Mouse (Mus musculus) left cerebral cortex, adult 8-10 months (tissue): Measurements from ENCODE around the gene Trim66. TPM values are rescaled to one million over a fixed set of nuclear protein-coding genes. Genes with fewer than 3 reads are reported as not detected.

Source experiments
- DNase-seq, 2 experiments: peaks; one replicate each; pipeline ENCODE4 v3.0.0; 2022; ENCODE audit warnings: low spot score in 2 of 2
- total RNA-seq, 4 experiments: library from RNA; stranded (reverse); gene quantifications; 2 replicates each; pipeline ENCODE4 v1.2.4; 2022

The Trim66 gene
- total RNA-seq: 10 to 100 TPM; 19.9 to 22.3 (median 20.7) TPM

DNA sequence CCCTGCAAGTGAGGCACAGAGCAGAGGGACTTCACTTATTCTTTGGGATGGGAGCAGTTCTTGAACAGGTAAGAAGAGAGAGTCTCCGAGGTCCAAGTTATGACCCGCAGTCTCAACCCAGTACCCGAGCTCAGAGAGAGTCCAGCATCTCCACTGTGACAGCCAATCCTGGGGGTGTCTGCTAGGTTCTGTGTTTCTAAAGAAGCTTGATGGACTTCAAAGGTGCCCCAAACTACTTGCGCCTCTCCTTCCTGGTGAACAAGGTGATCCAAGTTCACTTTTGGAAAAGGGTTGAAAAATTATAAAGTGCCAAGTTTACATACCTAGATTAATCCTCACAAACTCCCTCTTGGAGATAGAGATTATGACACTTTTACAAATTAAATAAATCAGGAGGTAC, at the start of gene Trim66:
Gene Trim66 (minus strand): TSS at position 101 of the 400 bp plus-strand sequence.
- no peak for DNase-seq

DNA sequence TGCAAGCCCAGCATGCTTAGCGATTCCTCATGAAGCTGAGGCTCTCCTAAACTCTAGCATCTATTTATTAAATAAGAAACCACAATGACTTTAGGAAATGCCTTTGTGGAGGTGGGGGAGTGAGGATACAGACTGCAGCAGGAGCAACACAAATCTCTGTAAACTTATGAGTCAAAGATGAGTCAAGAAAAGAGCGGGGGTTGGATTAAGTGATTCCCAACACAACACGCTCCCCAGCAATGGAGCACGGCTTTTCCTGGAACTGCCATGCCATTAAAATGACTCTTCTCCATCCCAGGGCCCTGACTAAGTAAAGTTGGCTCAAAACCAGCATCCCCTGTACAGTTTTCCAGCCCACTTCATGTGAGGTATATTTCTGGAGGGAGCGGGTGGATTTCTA, 38.8 kb upstream of the Trim66 start:
- DNase-seq: peak in 1 of 2 experiments; percentile 22

DNA sequence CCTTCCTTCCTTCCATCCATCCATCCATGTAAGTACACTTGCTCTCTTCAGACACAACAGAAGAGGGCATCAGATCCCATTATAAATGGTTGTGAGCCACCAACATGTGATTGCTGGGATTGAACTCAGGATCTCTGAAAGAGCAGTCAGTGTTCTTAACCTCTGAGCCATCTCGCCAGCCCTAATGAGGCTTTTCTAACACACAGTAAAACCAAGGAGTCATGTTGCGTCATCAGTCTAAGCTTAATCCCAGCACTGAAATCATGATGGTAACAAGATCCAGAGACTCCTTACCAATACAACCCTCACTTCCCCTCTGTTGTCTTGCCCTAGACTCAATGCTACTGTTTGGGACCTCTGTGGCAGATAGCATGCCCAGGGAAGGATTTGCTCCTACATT, 38.3 kb upstream of the Trim66 start:
- DNase-seq: no peak

DNA sequence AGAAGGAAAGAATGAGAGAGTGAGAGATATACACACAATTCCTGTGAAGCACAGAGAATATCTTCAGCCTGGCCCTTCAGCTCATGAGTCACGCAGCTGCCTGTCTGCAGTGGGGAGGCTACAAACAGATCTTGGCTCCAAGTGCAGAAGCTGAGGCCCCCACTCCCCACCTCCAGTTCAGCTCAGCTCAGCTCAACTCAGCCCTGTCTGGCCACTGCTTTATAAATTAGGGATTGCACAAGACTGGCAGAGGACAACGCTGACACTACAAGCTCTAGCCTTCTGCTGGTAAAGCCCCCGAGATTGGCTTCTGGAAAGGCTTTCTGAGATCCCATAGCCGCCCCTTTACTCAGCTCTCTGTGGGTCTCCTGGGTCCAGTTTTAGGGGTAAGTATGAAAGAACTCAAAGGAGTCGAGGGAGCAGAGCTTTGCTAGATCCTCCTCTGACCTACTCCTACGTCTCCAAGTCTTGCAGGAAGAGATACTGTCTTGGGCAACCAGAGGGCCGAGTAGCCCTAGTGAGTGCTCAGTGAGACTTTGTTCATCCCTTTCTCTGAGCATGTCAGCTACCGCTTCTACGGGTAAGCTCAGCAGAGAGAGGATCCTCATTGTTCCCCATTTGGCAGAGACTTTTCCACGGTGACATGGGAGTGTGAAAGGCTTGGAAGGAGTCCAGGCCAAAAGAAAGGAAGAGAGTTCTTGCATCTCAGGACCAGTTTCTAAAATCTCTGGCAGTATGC, 37.5 kb upstream of the Trim66 start:
- DNase-seq: no peak

DNA sequence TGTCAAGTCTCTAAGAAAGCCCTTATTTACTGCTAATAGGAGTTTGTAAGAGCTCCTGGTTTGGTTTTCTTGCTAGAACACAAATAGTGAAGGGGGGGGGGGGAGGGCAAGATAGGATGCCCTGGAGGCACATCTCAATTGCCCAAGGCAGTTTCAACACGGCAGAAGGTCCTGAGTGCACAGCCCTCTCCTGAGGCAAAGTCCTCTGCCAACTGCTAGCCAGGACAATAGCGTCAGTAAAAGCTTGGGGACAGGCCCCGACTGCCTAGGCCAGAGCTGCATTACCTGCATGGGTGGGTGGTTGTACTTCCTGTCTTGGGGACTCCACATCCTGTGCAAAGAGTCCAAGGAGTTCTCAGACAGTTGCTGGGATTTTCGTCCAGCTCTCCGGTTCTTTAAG, 36.9 kb upstream of the Trim66 start:
- no peak for DNase-seq

DNA sequence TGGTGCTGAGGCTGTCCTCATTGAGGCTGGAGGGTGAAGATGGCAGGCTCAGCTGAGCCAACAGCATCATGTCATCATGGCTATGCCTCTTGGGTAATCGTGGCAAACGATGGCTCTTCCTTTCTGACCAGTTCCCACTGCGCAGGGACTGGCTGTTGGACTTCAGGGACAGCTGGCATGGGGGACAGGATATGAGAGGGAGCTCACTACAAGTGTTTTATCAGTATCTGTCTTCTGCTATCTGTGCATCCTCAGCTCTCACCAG, 34.4 kb upstream of the Trim66 start:
- DNase-seq: no peak

DNA sequence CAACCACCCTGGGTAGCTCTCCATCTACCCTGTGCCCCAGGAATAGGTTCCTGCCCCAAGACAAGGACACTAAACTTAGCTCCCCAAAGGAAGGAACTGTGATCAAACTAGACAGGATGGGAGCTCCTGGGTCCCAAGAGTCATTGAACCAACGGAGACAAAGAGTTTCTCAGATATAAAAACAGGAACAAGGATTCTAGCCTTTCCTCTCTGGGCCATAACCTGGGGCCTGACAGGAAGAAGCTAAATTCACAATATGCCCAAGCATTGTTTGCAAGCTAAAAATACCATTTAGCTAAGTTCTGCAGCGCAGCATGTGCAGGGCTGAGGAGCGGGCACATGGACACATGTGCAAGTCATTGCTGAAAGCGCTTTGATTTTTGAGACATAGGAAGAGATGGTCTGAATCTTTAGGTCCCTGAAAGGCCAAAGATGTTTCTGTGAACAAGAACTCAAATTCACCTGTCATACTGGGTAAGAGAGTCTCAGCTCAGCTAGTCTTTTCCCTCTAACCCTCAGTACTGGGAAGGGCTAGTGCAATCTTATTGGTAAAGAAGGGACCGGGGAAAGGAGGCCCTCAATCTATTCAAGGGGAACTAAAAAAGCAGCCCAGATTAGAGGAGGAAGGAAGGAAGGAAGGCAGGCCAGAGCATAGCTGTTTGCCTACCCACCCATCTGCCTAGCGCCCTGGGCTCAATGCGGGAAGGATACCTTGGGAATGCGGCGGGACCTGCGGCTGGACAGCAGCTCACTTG, 33.9 kb upstream of the Trim66 start:
- DNase-seq: no peak

DNA sequence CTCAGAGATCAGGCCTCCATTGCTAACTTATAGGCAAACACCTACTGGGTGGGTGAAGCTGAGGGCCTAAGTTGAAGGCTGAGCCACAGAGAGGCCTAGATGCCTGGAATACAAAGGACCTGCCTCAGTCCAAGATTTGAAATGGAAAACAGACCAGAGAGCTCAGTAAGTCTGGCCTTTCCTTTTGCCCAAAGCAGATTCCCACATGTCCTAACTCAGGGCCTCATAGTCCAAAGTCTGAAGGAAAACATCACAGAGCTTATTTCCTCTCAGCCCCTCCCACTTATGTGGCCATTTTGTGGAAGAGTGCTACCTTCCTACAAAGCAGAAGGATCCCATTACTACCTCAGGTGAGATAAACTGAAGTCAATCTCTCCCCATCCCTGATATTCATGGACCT, 33.0 kb upstream of the Trim66 start:
- no peak for DNase-seq

DNA sequence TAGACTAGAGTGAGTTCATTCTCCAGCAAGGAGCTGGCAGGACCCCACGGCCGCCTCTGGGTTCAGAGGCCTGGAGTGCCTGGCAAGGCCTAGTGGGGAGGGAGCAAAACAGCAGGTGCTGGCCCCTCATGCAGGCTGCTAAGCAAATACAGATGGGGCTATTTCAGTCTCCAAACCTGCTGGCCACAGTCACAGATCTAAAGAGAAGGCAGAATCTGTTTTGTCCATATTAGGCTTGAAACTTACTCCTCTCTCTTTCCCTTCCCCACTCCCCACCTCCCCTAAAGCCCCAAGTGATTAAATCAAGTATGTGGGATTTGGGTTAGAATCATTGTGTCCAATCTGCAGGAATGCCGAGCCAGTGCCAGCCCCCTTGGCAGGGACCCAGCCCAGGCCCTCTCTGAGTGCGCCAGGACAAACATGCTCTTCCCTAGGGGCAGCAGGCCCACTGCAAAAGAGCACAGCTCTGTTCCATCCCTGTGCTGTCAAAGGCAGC, 28.6 kb upstream of the Trim66 start:
- peak in 1 of 2 experiments; percentile 34 for DNase-seq

DNA sequence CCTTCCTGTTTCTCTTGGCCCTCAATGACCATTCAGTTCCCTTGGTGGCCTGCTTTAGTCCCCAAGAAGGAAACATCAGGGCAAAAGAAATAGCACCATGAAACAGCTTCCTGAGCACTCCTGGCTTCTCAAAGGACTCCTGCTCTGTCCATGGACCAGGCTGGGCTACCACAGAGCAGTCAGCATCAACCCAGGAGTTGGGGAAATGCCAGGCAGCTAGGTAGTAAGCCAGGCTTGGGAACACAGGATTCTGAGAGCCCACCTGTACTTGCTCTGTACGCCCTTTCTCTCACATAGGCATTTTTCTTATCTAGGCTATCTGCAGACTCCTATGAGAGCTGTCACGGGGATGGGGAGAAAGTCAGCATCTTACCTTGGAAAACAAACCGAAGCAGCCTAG, 27.0 kb upstream of the Trim66 start:
- no peak for DNase-seq

DNA sequence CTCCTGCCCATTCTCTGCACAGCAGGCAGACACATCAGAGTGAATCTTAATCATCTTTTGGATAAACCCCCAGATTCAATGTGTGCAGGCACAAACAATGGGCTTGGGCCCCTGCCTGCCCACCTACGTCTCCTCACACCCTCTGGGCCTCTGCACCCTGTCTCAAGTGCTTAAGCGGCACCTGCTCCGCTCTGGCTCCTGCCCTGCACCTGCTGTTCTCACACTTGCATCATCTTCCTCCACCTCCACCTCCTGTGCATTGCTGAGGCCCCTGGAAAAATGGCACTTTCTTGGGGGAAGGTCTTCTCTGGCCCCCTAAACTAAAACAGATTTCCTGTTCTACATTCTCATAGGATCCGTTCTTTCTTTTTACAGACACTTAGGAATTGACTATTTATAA, 26.0 kb upstream of the Trim66 start:
- DNase-seq: peak in 1 of 2 experiments; percentile 43

DNA sequence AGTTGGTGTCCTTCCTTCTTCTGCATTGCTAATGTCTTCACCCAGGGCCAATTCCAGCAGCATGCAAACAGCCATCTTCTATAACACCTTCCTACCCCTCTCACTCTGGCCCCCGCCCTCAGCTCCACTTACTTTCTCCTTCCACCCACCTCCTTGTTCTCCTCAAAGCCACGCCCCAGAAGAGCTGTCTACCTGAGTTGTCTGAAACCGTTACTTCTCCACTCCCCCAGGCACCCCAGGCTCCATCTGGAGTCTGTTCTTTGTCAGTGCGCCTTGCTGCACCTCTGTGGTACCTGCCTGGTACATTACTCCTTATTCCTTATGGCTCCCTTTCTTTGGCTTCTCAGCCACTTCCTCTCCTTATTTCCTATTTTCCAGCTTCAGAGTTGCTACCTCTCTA, 25.2 kb upstream of the Trim66 start:
- DNase-seq: peak in 1 of 2 experiments; percentile 29

DNA sequence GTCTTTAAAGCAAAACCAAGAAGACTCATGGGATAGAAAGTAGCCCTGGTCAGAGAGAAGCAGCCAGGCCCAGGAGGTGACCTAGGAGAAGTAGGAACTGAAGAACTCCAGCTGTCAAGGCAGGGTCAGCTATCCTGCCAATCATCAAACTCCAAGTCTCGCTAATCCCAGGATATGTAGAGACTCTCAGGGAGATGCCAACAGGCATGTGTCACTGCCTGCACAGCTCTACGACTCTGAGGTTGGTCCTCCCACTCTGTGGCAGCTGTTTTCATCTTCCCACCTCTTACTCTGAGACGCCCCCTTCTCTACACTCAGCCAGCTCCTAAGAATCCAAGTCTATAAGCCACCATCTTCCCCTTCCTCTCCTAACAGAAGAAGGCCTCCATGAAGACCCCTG, 24.8 kb upstream of the Trim66 start:
- peak in 1 of 2 experiments; percentile 44 for DNase-seq

DNA sequence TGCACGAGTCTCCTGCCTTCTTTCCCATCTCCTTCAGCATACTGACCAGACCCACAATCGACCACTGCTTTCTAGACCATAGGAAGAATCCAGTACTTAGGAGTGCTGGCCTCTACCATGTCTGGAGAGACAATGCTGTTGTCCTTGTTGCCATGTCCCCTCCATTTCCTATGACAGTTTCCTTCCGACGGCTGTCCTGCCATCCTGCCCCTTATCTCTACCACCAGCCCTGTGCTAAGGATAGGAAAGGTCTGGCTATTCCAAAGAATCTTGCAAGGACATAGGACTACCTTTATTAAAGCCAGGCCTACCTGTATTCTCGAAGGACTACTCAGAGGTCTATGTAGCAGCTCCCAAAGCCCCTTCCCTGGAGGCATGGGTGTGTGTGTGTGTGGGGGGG, 23.6 kb upstream of the Trim66 start:
- no peak for DNase-seq

DNA sequence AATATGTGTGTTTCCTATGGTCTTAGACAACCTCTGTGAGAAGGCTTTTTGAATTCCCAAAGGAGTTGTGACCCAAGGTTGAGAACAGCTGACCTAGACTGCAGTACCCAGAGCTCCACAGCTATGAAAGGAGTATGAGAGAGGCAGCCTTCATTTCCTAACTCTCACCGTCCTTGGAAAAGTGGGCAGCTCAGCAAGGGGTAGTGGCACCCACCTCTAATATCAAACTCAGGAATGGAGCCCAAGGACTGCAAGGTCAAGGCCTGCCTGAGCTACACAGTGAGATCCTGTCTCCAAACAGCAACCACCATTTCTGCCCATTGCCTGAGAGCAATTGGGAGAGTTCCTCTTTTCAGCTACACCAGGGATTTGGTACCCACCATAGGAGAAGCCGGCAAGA, 21.8 kb upstream of the Trim66 start:
- DNase-seq: no peak

DNA sequence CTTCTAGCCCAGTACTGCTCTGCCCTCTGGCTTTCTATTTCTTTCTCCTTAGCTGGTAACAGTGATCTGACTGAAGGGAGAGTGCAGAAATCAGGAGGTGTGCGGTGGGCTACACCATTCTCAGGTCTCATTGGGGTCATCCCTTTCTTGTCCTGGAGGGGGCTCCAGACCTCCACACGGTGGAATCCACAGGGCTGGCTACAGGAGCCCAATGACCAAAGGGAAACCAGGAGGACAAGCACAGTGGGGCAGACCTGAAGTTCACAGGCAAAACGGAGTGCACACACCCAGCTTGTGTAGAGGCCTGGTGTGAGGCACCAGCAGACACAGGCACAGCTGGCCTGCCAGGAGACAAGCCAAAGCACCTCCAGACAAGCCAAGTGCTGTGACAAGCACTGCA, 20.4 kb upstream of the Trim66 start:
- DNase-seq: no peak

DNA sequence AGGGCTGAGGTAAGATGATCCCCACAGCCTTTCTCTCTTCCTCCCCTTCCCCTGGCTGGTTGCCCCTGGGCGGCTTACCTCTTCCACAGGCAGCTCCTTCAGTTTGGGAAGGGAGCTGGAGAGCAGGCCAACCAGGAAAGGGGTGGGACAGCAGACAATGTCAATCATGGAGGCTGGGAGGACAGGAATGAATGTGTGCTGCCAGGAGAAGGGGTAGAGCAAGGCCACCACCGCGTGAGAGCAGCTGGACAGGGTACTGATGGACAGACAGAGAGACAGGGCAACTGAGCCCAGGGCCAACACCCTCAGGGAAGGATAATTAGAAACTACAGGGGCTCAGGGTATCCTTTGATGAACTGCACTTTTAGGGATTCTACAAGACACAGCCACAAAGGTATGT, 19.6 kb upstream of the Trim66 start:
- DNase-seq: no peak

DNA sequence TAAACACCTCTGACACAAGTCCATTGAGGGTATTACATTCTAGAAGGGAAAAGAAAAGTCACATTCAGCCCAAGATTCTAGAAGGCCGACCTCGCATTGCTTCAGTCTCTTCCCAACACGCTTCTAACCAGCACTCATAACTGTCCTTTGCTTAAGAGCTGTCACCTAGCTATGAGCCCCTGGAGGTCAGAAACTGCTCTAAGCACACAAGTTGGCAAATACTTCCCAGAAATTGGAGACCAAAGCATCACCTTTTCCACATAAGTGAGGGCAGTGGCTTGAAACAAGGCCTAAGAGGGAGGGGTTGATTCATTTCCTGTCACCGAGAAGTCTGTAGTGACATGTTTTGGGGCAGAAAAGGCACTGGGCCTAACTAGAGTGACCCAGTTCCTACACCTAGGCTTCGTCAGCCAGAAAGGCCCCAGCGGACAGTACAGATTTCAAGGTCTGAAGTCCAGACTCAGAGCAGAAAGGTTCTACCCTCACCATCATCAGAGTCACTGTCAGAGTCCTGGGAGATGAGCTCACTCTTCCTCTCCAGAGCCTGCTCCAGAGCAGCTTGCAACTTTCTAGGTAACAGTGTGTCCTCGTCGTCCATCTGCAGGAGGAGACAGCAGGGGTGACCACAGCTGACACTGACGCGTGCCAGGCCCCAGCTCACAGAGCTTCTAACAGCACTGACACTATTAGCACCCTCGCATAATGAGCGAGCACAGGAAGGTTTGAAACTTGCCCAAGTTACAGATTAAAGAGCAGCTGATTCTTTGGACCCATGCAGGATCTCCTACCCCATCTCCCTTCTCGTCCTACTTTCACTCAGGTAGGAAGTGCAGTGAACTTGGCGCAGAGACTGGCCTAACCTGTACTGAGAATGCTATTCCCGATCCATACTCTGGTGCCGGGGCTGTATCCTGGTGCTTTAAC, 18.1 kb upstream of the Trim66 start:
- DNase-seq: no peak

DNA sequence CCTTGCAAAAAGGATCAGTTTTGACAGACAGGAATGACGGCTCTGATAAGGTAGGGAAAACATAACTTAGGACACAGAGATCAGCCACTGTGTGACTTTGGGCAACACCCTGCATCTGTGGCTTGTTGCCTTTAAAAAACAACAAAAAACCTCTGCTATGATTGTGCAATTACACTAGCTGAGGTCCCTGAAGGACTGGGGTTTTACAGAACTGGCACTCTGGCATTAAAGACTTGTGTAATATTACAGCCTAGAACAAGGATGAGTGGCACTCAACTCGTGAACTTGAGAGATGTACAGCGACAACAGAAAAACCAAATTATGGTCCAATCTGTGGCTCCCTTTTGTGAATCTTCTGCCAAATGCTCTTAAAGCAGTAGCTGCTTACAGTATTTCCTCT, 16.8 kb upstream of the Trim66 start:
- no peak for DNase-seq

DNA sequence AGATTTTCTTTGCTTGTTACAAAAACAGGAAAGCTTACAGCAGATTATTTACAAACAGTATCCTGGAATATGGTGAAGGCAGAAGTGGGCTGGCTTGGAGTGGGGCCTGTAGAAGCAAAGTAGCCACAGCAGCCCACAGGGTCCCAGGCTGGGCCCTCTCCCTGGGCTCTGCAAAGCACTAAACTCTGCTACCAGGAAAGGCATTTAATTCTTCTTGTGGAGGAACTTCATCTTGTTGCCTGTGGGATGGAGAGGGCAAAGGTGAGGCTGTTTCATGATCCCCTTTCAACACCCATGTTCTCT, 16.5 kb upstream of the Trim66 start:
- DNase-seq: no peak

DNA sequence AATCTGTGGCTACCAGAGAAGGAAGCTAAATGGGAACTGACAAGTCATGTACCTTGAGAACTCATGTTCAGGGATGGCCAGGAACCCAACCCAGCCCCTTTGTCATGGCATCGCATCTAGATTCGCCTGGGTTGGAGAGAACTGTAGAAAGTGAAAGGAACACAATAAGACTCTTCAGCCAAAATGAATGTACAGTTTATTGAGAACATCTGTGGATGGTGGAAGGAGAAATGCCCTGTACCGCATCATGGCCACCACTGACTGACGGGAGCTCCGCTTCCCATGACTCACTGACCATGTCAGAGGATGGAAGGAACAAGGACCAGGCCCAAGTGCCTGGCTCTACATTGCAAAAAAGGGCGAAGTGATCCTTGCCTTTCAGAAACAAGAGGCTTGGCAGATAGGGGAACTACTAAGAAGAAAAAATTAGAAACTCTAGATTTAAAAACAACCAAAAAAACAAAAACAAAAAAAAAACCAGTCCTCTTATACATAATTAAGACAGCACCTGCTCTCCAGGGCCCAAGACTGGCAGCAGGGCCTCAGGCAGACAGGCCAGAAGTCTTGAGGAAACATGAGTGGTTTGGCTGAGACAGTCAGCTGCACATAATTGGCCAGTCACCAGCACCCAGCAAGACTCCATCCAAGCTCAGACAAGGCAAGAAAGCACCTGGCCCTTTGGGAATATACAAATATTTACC, 16.0 kb upstream of the Trim66 start:
- no peak for DNase-seq

DNA sequence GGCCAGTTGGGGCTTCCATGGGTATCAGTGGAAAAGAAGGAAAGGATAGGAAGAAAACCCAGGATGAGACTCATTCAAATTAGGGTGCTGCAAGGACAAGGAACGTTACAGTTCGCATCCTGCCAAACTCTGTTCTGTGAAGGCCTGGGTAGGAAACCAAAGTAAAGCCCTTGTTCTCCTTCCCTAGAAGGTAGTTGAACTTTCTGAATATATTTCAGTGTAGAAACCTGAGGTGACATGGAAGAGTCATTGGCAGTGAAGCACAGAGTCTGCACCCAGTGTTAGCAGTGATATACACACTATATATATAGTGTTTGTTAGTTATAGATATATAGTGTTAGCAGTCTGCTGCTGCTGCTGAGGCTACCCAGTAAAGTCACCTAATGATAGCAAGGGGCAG, 15.4 kb upstream of the Trim66 start:
- no peak for DNase-seq
